Mouse (Mus musculus) MEL (cell line): ENCODE measurements at regions not wholly inside any gene's neighbourhood (a gene's known extent, or its start where the extent isn't known, plus 50 kb on each side); places are given as distances from the start of the nearest gene placed in this dataset.

Experiments
- DNase-seq: peaks from one replicate; pipeline ENCODE4 v3.0.0; 2011; ENCODE audit warnings: low read depth, low spot score
- H3K27ac ChIP-seq: 2 replicates; pipeline ENCODE4 v1.5.1; 2012; ENCODE audit warnings: low read depth, mild to moderate bottlenecking, control low read depth, low read length, moderate library complexity; ENCODE audit not compliant: control insufficient read depth
- H3K27me3 ChIP-seq, 2 experiments: fragments of 150-350 bp in 1 of 2; sonication (generic) in 1 of 2; 2 replicates each; pipeline ENCODE4 v1.6.1; 2012; ENCODE audit warnings: low read length in 2 of 2, mild to moderate bottlenecking in 2 of 2, improper control_type of control experiment in 1 of 2, moderate library complexity in 1 of 2; ENCODE audit not compliant: insufficient read depth in 2 of 2, control insufficient read depth in 1 of 2
- H3K36me3 ChIP-seq, 2 experiments: 2 replicates each; pipeline ENCODE4 v1.6.1; 2012 to 2014; ENCODE audit warnings: low read length in 2 of 2, improper control_type of control experiment in 1 of 2, inconsistent platforms in 1 of 2, mild to moderate bottlenecking in 1 of 2; ENCODE audit not compliant: insufficient read depth in 2 of 2, control insufficient read depth in 1 of 2
- H3K4me1 ChIP-seq, 2 experiments: fragments of 150-350 bp in 1 of 2; sonication (generic) in 1 of 2; 2 replicates each; pipeline ENCODE4 v1.6.1; 2012; ENCODE audit warnings: low read length in 2 of 2, improper control_type of control experiment in 1 of 2, mild to moderate bottlenecking in 1 of 2; ENCODE audit not compliant: insufficient read depth in 2 of 2, control insufficient read depth in 1 of 2
- H3K4me3 ChIP-seq, 2 experiments: fragments of 150-350 bp in 1 of 2; sonication (generic) in 1 of 2; 2 replicates each; pipeline ENCODE4 v1.5.1; 2012; ENCODE audit warnings: low read depth in 2 of 2, low read length in 2 of 2, mild to moderate bottlenecking in 2 of 2, moderate library complexity in 2 of 2, control low read depth in 1 of 2, improper control_type of control experiment in 1 of 2; ENCODE audit not compliant: control insufficient read depth in 1 of 2, insufficient read depth in 1 of 2
- H3K79me2 ChIP-seq: 2 replicates; pipeline ENCODE4 v1.6.1; 2012; ENCODE audit warnings: mild to moderate bottlenecking, low read length, moderate library complexity; ENCODE audit not compliant: control insufficient read depth, poor library complexity, insufficient read depth
- H3K9ac ChIP-seq: 2 replicates; pipeline ENCODE4 v1.6.1; 2012; ENCODE audit warnings: low read depth, mild to moderate bottlenecking, control low read depth, low read length, moderate library complexity; ENCODE audit not compliant: control insufficient read depth, poor library complexity, severe bottlenecking
- H3K9me3 ChIP-seq: fragments of 150-350 bp; sonication (generic); replicated peaks from 2 replicates; pipeline ENCODE4 v1.6.1; 2012; ENCODE audit warnings: mild to moderate bottlenecking, low read length, improper control_type of control experiment, moderate library complexity; ENCODE audit not compliant: insufficient read depth
- CHD2 ChIP-seq: IDR thresholded peaks from 2 replicates; pipeline ENCODE4 v1.6.1; 2011; ENCODE audit warnings: low read length, improper control_type of control experiment
- E2F4 ChIP-seq: IDR thresholded peaks from 2 replicates; pipeline ENCODE4 v1.6.1; 2011; ENCODE audit warnings: low read depth, low read length, improper control_type of control experiment, borderline replicate concordance
- ELF1 ChIP-seq: IDR thresholded peaks from 2 replicates; pipeline ENCODE4 v1.6.1; 2014; ENCODE audit warnings: low read depth, mild to moderate bottlenecking, inconsistent platforms, low read length, improper control_type of control experiment, moderate library complexity
- HCFC1 ChIP-seq: IDR thresholded peaks from 2 replicates; pipeline ENCODE4 v1.6.1; 2012; ENCODE audit warnings: low read depth, mild to moderate bottlenecking, inconsistent platforms, low read length, improper control_type of control experiment, moderate library complexity
- JUND ChIP-seq: IDR thresholded peaks from 2 replicates; pipeline ENCODE4 v1.6.1; 2011; ENCODE audit warnings: low read depth, mild to moderate bottlenecking, improper control_type of control experiment, low read length
- MEF2A ChIP-seq: IDR thresholded peaks from 2 replicates; pipeline ENCODE4 v1.6.1; 2014; ENCODE audit warnings: low read depth, mild to moderate bottlenecking, inconsistent platforms, low read length, improper control_type of control experiment; ENCODE audit not compliant: poor library complexity, insufficient replicate concordance, severe bottlenecking; ENCODE audit errors: extremely low read depth
- MYB ChIP-seq: IDR thresholded peaks from 2 replicates; pipeline ENCODE4 v1.6.1; 2011; ENCODE audit warnings: mild to moderate bottlenecking, low read depth, low read length, improper control_type of control experiment
- NELFE ChIP-seq: IDR thresholded peaks from 2 replicates; pipeline ENCODE4 v1.6.1; 2011; ENCODE audit warnings: low read depth, low read length, improper control_type of control experiment
- NRF1 ChIP-seq: IDR thresholded peaks from 2 replicates; pipeline ENCODE4 v1.6.1; 2014; ENCODE audit warnings: low read depth, mild to moderate bottlenecking, inconsistent platforms, low read length, improper control_type of control experiment, moderate library complexity; ENCODE audit not compliant: poor library complexity, insufficient read depth, severe bottlenecking
- POLR2AphosphoS5 ChIP-seq: IDR thresholded peaks from 2 replicates; pipeline ENCODE4 v1.6.1; 2012; ENCODE audit warnings: low read depth, borderline replicate concordance, mild to moderate bottlenecking, inconsistent platforms, low read length, moderate library complexity, mixed read lengths
- RCOR1 ChIP-seq: IDR thresholded peaks from 2 replicates; pipeline ENCODE4 v1.6.1; 2012; ENCODE audit warnings: low read depth, mild to moderate bottlenecking, inconsistent platforms, low read length, improper control_type of control experiment
- TBP ChIP-seq: IDR thresholded peaks from 2 replicates; pipeline ENCODE4 v1.8.0; 2011; ENCODE audit warnings: low read depth, low read length, improper control_type of control experiment
- TCF12 ChIP-seq: IDR thresholded peaks from 2 replicates; pipeline ENCODE4 v1.6.1; 2014; ENCODE audit warnings: low read depth, mild to moderate bottlenecking, inconsistent platforms, low read length, improper control_type of control experiment, moderate library complexity
- UBTF ChIP-seq: IDR thresholded peaks from 2 replicates; pipeline ENCODE4 v1.6.1; 2012; ENCODE audit warnings: low read depth, mild to moderate bottlenecking, inconsistent platforms, low read length, improper control_type of control experiment, moderate library complexity, borderline replicate concordance; ENCODE audit not compliant: insufficient read depth
- USF2 ChIP-seq, 2 experiments: IDR thresholded peaks; 2 replicates each; pipeline ENCODE4 v1.6.1; 2011 to 2012; ENCODE audit warnings: improper control_type of control experiment in 2 of 2, low read length in 2 of 2, borderline replicate concordance in 1 of 2, inconsistent platforms in 1 of 2, low read depth in 1 of 2, mild to moderate bottlenecking in 1 of 2; ENCODE audit not compliant: insufficient read depth in 1 of 2
- ZMIZ1 ChIP-seq: IDR thresholded peaks from 2 replicates; pipeline ENCODE4 v1.6.1; 2012; ENCODE audit warnings: low read depth, mild to moderate bottlenecking, inconsistent platforms, low read length, improper control_type of control experiment, moderate library complexity

- H3K27ac ChIP-seq, result no peak overlapping the region
- H3K9ac ChIP-seq, result no peak overlapping the region
- H3K79me2 ChIP-seq, result no peaks in the 10 kb centered on the region
- H3K9me3 ChIP-seq, result no peaks in the 10 kb centered on the region; the same call in 1 of the 2 replicates
- no peaks in the 10 kb centered on the region for H3K4me1 ChIP-seq
- TF ChIP-seq ELF1 (no peak), HCFC1 (no peak), NRF1 (no peak), USF2 (IDR thresholded peaks at IDR 0.05; ENCODE audit: borderline replicate concordance in 1 of 2, insufficient read depth in 1 of 2, low read depth in 1 of 2, low read length in 2 of 2) (no peak)
- TF ChIP-seq, all 39 proteins: peak for 0
- H3K36me3 ChIP-seq, result no peaks in the 10 kb centered on the region
- DNase-seq, result no peak
- no peaks in the 10 kb centered on the region; a peak in 1 of 4 replicates for H3K27me3 ChIP-seq
- no peak overlapping the region for H3K4me3 ChIP-seq
These were observed 104.5 kb upstream of the Kcnj15 start for GRCm38 (mm10) chr16:95152742-95153383.

DNA sequence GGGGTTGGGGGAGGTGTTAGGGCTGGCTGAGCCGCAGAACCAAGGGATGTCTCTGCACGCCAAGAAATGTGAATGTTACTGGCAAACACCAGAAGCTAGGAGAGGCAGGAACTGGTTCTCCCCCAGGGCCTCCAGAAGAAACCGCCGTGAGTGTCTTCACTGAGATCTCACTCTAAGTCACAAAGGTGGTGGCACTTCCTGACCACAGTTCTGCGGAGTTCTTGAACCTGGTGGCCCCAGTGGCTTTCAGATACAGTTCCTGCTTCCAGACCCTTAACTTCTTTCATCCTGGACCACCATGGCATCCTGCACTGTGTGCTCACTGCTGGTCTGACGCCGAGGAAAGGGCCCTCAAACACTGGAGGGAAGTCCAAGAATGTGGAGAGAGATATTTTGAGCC, 89.0 kb upstream of the Kcnj15 start:
- Histone ChIP-seq H3K36me3 (no peaks in the 10 kb centered on the region), H3K9me3 (no peaks in the 10 kb centered on the region), H3K9ac (no peak overlapping the region), H3K4me1 (no peaks in the 10 kb centered on the region), H3K27me3 (no peaks in the 10 kb centered on the region), H3K4me3 (no peak overlapping the region), H3K79me2 (no peaks in the 10 kb centered on the region), H3K27ac (no peak overlapping the region)
- DNase-seq, result no peak
- TF ChIP-seq USF2 (IDR thresholded peaks at IDR 0.05; ENCODE audit: borderline replicate concordance in 1 of 2, insufficient read depth in 1 of 2, low read depth in 1 of 2, low read length in 2 of 2) (no peak), NELFE (no peak), ZMIZ1 (no peak), TCF12 (no peak)

DNA sequence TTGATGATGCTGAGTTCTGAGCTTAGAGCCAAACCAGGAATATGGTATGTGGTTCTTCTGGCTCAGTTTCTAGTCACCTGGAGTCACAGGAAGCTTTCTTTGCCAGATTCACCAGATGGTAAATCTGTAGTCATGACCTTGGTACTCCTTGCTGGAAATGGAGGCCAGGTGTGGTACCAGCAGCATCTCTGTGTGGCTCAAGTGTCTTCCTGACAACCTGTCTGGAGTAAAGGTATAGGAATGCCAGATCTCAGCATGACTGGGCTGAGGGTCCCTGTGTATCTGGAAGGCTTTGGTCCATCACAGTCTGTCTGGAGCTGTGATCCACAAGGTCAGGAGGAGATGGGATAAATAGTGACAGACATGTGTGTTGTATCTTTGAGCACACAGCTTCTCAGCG, 88.0 kb upstream of the Kcnj15 start:
- no peak for DNase-seq
- H3K9me3 ChIP-seq, result no peaks in the 10 kb centered on the region
- no peak overlapping the region for H3K4me3 ChIP-seq
- TF ChIP-seq CHD2 (no peak), MYB (no peak), RCOR1 (no peak), USF2 (IDR thresholded peaks at IDR 0.05; ENCODE audit: borderline replicate concordance in 1 of 2, insufficient read depth in 1 of 2, low read depth in 1 of 2, low read length in 2 of 2) (no peak), UBTF (no peak), ELF1 (no peak), JUND (no peak), E2F4 (no peak), TCF12 (no peak), TBP (no peak), MEF2A (no peak), POLR2AphosphoS5 (no peak)
- TF ChIP-seq, all 39 proteins: peak for 0
- no peak overlapping the region for H3K9ac ChIP-seq
- H3K27me3 ChIP-seq, result no peaks in the 10 kb centered on the region
- no peaks in the 10 kb centered on the region for H3K4me1 ChIP-seq
- H3K27ac ChIP-seq, result no peak overlapping the region
- no peaks in the 10 kb centered on the region for H3K79me2 ChIP-seq
- H3K36me3 ChIP-seq, result no peaks in the 10 kb centered on the region
